Mouse (Mus musculus): Measurements from ENCODE around the gene Nrn1l.

Nrn1l gene

GRCm38 (mm10) chr8:105900180-105900940 is 7.0 kb downstream of the Nrn1l start, which contains the start of gene Pskh1:
Pskh1 (plus strand) TSS chr8:105900441.
- H3K9me3 ChIP-seq (ENCODE audit: low read length) = no peaks in the 10 kb centered on the region
- H3K36me3 ChIP-seq (ENCODE audit: insufficient read depth, low read length) = 0 out of 2 replicates have a peak, but pooled peaks cover 2% of the 10 kb centered on the region
- TF ChIP-seq NANOG (IDR thresholded peaks at IDR 0.05; ENCODE audit: borderline replicate concordance, low read length) (no peak), CTCF (conservative IDR thresholded peaks at IDR 0.05; ENCODE audit: low read length) (no peak), POU5F1 (IDR thresholded peaks at IDR 0.05; ENCODE audit: borderline replicate concordance, low read length) (no peak)
- H3K4me3 ChIP-seq (replicated peaks; ENCODE audit: low read length) = peak within 1 kb of the TSS; percentile 98
- H3K27me3 ChIP-seq (ENCODE audit: insufficient read depth, low read length) = no peaks in the 10 kb centered on the region
- peaks cover 20% of the 10 kb centered on the region for H3K4me1 ChIP-seq (replicated peaks; ENCODE audit: low read depth, low read length)

GRCm38 (mm10) chr8:105900941-105901616 is 7.7 kb downstream of the Nrn1l start:
- Histone ChIP-seq H3K36me3 (ENCODE audit: insufficient read depth, low read length) (0 out of 2 replicates have a peak, but pooled peaks cover 4% of the 10 kb centered on the region), H3K4me1 (replicated peaks; ENCODE audit: low read depth, low read length) (peaks cover 18% of the 10 kb centered on the region), H3K4me3 (replicated peaks; ENCODE audit: low read length) (peak overlapping the region; percentile 98), H3K27me3 (ENCODE audit: insufficient read depth, low read length) (no peaks in the 10 kb centered on the region), H3K9me3 (ENCODE audit: low read length) (no peaks in the 10 kb centered on the region)
- no peak for TF ChIP-seq NANOG (IDR thresholded peaks at IDR 0.05; ENCODE audit: borderline replicate concordance, low read length)
- no peak for TF ChIP-seq CTCF (conservative IDR thresholded peaks at IDR 0.05; ENCODE audit: low read length)
- TF ChIP-seq POU5F1 (IDR thresholded peaks at IDR 0.05; ENCODE audit: borderline replicate concordance, low read length) = no peak

- H3K4me3 ChIP-seq (replicated peaks; ENCODE audit: low read length) = no peak overlapping the region
- no peak for TF ChIP-seq NANOG (IDR thresholded peaks at IDR 0.05; ENCODE audit: borderline replicate concordance, low read length)
- TF ChIP-seq CTCF (conservative IDR thresholded peaks at IDR 0.05; ENCODE audit: low read length) = no peak
- no peak for TF ChIP-seq POU5F1 (IDR thresholded peaks at IDR 0.05; ENCODE audit: borderline replicate concordance, low read length)
- H3K9me3 ChIP-seq (ENCODE audit: low read length) = no peaks in the 10 kb centered on the region
- H3K36me3 ChIP-seq (ENCODE audit: insufficient read depth, low read length) = peaks cover 65% of the 10 kb centered on the region
- H3K27me3 ChIP-seq (ENCODE audit: insufficient read depth, low read length) = no peaks in the 10 kb centered on the region
- H3K4me1 ChIP-seq (replicated peaks; ENCODE audit: low read depth, low read length) = peaks cover 5% of the 10 kb centered on the region
Measured at GRCm38 (mm10) chr8:105919390-105919789, 26.0 kb downstream of the Nrn1l start.

GRCm38 (mm10) chr8:105925123-105925522 is 31.8 kb downstream of the Nrn1l start:
- Histone ChIP-seq H3K9me3 (ENCODE audit: low read length) (no peaks in the 10 kb centered on the region), H3K27me3 (ENCODE audit: insufficient read depth, low read length) (no peaks in the 10 kb centered on the region), H3K4me1 (replicated peaks; ENCODE audit: low read depth, low read length) (peaks cover 42% of the 10 kb centered on the region), H3K36me3 (ENCODE audit: insufficient read depth, low read length) (peaks cover 61% of the 10 kb centered on the region), H3K4me3 (replicated peaks; ENCODE audit: low read length) (no peak overlapping the region)
- TF ChIP-seq CTCF (conservative IDR thresholded peaks at IDR 0.05; ENCODE audit: low read length) (no peak), NANOG (IDR thresholded peaks at IDR 0.05; ENCODE audit: borderline replicate concordance, low read length) (no peak), POU5F1 (IDR thresholded peaks at IDR 0.05; ENCODE audit: borderline replicate concordance, low read length) (no peak)

GRCm38 (mm10) chr8:105930602-105931001 is 37.2 kb downstream of the Nrn1l start:
- H3K27me3 ChIP-seq (ENCODE audit: insufficient read depth, low read length) = no peaks in the 10 kb centered on the region
- TF ChIP-seq CTCF (conservative IDR thresholded peaks at IDR 0.05; ENCODE audit: low read length) (peak; percentile 99), POU5F1 (IDR thresholded peaks at IDR 0.05; ENCODE audit: borderline replicate concordance, low read length) (no peak), NANOG (IDR thresholded peaks at IDR 0.05; ENCODE audit: borderline replicate concordance, low read length) (no peak)
- peaks cover 48% of the 10 kb centered on the region for H3K4me1 ChIP-seq (replicated peaks; ENCODE audit: low read depth, low read length)
- H3K9me3 ChIP-seq (ENCODE audit: low read length) = no peaks in the 10 kb centered on the region
- no peak overlapping the region for H3K4me3 ChIP-seq (replicated peaks; ENCODE audit: low read length)
- peaks cover 78% of the 10 kb centered on the region for H3K36me3 ChIP-seq (ENCODE audit: insufficient read depth, low read length)

GRCm38 (mm10) chr8:105931271-105931670 is 37.9 kb downstream of the Nrn1l start:
- TF ChIP-seq POU5F1 (IDR thresholded peaks at IDR 0.05; ENCODE audit: borderline replicate concordance, low read length) (no peak), NANOG (IDR thresholded peaks at IDR 0.05; ENCODE audit: borderline replicate concordance, low read length) (no peak), CTCF (conservative IDR thresholded peaks at IDR 0.05; ENCODE audit: low read length) (no peak)
- H3K36me3 ChIP-seq (ENCODE audit: insufficient read depth, low read length) = peaks cover 81% of the 10 kb centered on the region
- peaks cover 48% of the 10 kb centered on the region for H3K4me1 ChIP-seq (replicated peaks; ENCODE audit: low read depth, low read length)
- no peaks in the 10 kb centered on the region for H3K27me3 ChIP-seq (ENCODE audit: insufficient read depth, low read length)
- H3K4me3 ChIP-seq (replicated peaks; ENCODE audit: low read length) = no peak overlapping the region
- no peaks in the 10 kb centered on the region for H3K9me3 ChIP-seq (ENCODE audit: low read length)

GRCm38 (mm10) chr8:105932525-105932924 is 39.2 kb downstream of the Nrn1l start:
- Histone ChIP-seq H3K36me3 (ENCODE audit: insufficient read depth, low read length) (peaks cover 73% of the 10 kb centered on the region), H3K9me3 (ENCODE audit: low read length) (no peaks in the 10 kb centered on the region), H3K4me1 (replicated peaks; ENCODE audit: low read depth, low read length) (peaks cover 50% of the 10 kb centered on the region), H3K4me3 (replicated peaks; ENCODE audit: low read length) (no peak overlapping the region), H3K27me3 (ENCODE audit: insufficient read depth, low read length) (0 out of 2 replicates have a peak, but pooled peaks cover 2% of the 10 kb centered on the region)
- no peak for TF ChIP-seq NANOG (IDR thresholded peaks at IDR 0.05; ENCODE audit: borderline replicate concordance, low read length)
- no peak for TF ChIP-seq POU5F1 (IDR thresholded peaks at IDR 0.05; ENCODE audit: borderline replicate concordance, low read length)
- no peak for TF ChIP-seq CTCF (conservative IDR thresholded peaks at IDR 0.05; ENCODE audit: low read length)

GRCm38 (mm10) chr8:105933762-105934161 is 40.4 kb downstream of the Nrn1l start, which contains the start of gene Ctrl:
Ctrl (minus strand) TSS chr8:105933862.
- Histone ChIP-seq H3K27me3 (ENCODE audit: insufficient read depth, low read length) (0 out of 2 replicates have a peak, but pooled peaks cover 5% of the 10 kb centered on the region), H3K36me3 (ENCODE audit: insufficient read depth, low read length) (peaks cover 61% of the 10 kb centered on the region), H3K4me1 (replicated peaks; ENCODE audit: low read depth, low read length) (peaks cover 62% of the 10 kb centered on the region), H3K9me3 (ENCODE audit: low read length) (no peaks in the 10 kb centered on the region), H3K4me3 (replicated peaks; ENCODE audit: low read length) (no peak within 1 kb of the TSS)
- TF ChIP-seq NANOG (IDR thresholded peaks at IDR 0.05; ENCODE audit: borderline replicate concordance, low read length) (no peak), CTCF (conservative IDR thresholded peaks at IDR 0.05; ENCODE audit: low read length) (no peak), POU5F1 (IDR thresholded peaks at IDR 0.05; ENCODE audit: borderline replicate concordance, low read length) (no peak)

All from E14TG2a.4 (cell line).